Mouse (Mus musculus) stomach, postnatal 0 days (tissue): ENCODE data around the gene Fam193a. TPM values are rescaled to one million over a fixed set of nuclear protein-coding genes. Genes with fewer than 3 reads are reported as not detected.

Experiments used
- ATAC-seq: fragments of 200-750 bp; cut with Nextera tagmentation; 2 replicates; pipeline ENCODE4 v1.8.0; 2017; ENCODE audit not compliant: low FRiP score, low TSS enrichment
- DNase-seq: peaks from one replicate; pipeline ENCODE4 v3.0.0-alpha.2; 2016; ENCODE audit warnings: low spot score
- H3K27ac ChIP-seq: fragments of 300-500 bp; sonication (generic); replicated peaks from 2 replicates; pipeline ENCODE4 v1.5.1; 2014; ENCODE audit warnings: mild to moderate bottlenecking, control low read depth
- H3K27me3 ChIP-seq: fragments of 300-500 bp; sonication (generic); 2 replicates; pipeline ENCODE4 v1.6.1; 2014; ENCODE audit warnings: low read length; ENCODE audit not compliant: control insufficient read depth, insufficient read depth
- H3K36me3 ChIP-seq: fragments of 300-500 bp; sonication (generic); 2 replicates; pipeline ENCODE4 v1.6.1; 2014; ENCODE audit warnings: low read length, mixed read lengths; ENCODE audit not compliant: control insufficient read depth, insufficient read depth
- H3K4me1 ChIP-seq: fragments of 300-500 bp; sonication (generic); replicated peaks from 2 replicates; pipeline ENCODE4 v1.6.1; 2014; ENCODE audit warnings: antibody characterized with exemption; ENCODE audit not compliant: control insufficient read depth, insufficient read depth
- H3K4me2 ChIP-seq: fragments of 300-500 bp; sonication (generic); replicated peaks from 2 replicates; pipeline ENCODE4 v1.6.1; 2014; ENCODE audit warnings: low read depth, mild to moderate bottlenecking, control low read depth, moderate library complexity
- H3K4me3 ChIP-seq: fragments of 300-500 bp; sonication (generic); 2 replicates; pipeline ENCODE4 v1.5.1; 2014; ENCODE audit warnings: low read depth, low read length, control low read depth
- H3K9ac ChIP-seq: fragments of 300-500 bp; sonication (generic); 2 replicates; pipeline ENCODE4 v1.6.1; 2014; ENCODE audit warnings: mild to moderate bottlenecking, low read length, control low read depth, mixed read lengths
- H3K9me3 ChIP-seq: fragments of 300-500 bp; sonication (generic); 2 replicates; pipeline ENCODE4 v1.6.1; 2016; ENCODE audit warnings: low read length; ENCODE audit not compliant: control insufficient read depth
- CTCF ChIP-seq: IDR thresholded peaks from 2 replicates; pipeline ENCODE4 v1.5.1; 2016; ENCODE audit warnings: antibody characterized with exemption, low read depth, mild to moderate bottlenecking, moderate library complexity
- EP300 ChIP-seq: optimal IDR thresholded peaks from 2 replicates; pipeline ENCODE3; 2016; ENCODE audit warnings: antibody characterized with exemption
- WGBS: fragments of 180-500 bp; shearing (Covaris S2); extraction: QIAGEN DNeasy Blood & Tissue Kit; methylation state at CpG from one replicate; pipeline ENCODE4 v1.1.7; 2014; 5-methylcytosine and 5-hydroxymethylcytosine counted together
- polyA plus RNA-seq: library from polyadenylated mRNA; unstranded; fragments of >200 nt; fragmentation: Nextera tagmentation; extraction: Ambion mirVana; gene quantifications from 2 replicates; pipeline ENCODE4 v1.2.1, GENCODE M21; 2015

The Fam193a gene
- polyA plus RNA-seq: 3.2 and 3.5 TPM in 2 replicates

GRCm38 (mm10) chr5:34369341-34370021, at the start of gene Fam193a:
Fam193a (plus strand) TSS chr5:34369933.
- Histone ChIP-seq H3K4me3 (peak within 1 kb of the TSS; percentile 79), H3K9ac (peak within 1 kb of the TSS; percentile 94), H3K4me1 (no peaks in the 10 kb centered on the region; the same call in 1 of the 2 replicates), H3K9me3 (no peaks in the 10 kb centered on the region), H3K27ac (peak within 1 kb of the TSS; percentile 82), H3K36me3 (0 out of 2 replicates have a peak, but pooled peaks cover 2% of the 10 kb centered on the region), H3K27me3 (no peaks in the 10 kb centered on the region), H3K4me2 (peak within 1 kb of the TSS; percentile 75)
- DNase-seq: peak; percentile 98
- WGBS: under 1% methylated on average over 56 of the region's 64 CpGs
- TF ChIP-seq CTCF: no peak
- no peak for TF ChIP-seq EP300
- peak; percentile 100 for ATAC-seq

GRCm38 (mm10) chr5:34321236-34321635, 48.5 kb upstream of the Fam193a start:
- ATAC-seq (no peak), DNase-seq (no peak)
- Histone ChIP-seq H3K4me1 (no peaks in the 10 kb centered on the region), H3K9me3 (no peaks in the 10 kb centered on the region), H3K36me3 (no peaks in the 10 kb centered on the region), H3K27ac (no peak overlapping the region), H3K4me2 (no peak overlapping the region), H3K9ac (no peak overlapping the region), H3K4me3 (no peak overlapping the region), H3K27me3 (no peaks in the 10 kb centered on the region)
- TF ChIP-seq EP300 (no peak), CTCF (no peak)
- WGBS: 89% methylated on average over 4 of the region's 4 CpGs

GRCm38 (mm10) chr5:34325286-34325685, 44.4 kb upstream of the Fam193a start:
- no peak for TF ChIP-seq CTCF
- TF ChIP-seq EP300: no peak

GRCm38 (mm10) chr5:34326249-34326691, 43.5 kb upstream of the Fam193a start:
- TF ChIP-seq CTCF (no peak), EP300 (no peak)
- no peak overlapping the region for H3K4me2 ChIP-seq

More at GRCm38 (mm10) chr5:34325286-34325685, 44.4 kb upstream of the Fam193a start:
- Histone ChIP-seq H3K4me3 (no peak overlapping the region), H3K4me1 (no peaks in the 10 kb centered on the region), H3K27me3 (no peaks in the 10 kb centered on the region), H3K27ac (no peak overlapping the region), H3K36me3 (no peaks in the 10 kb centered on the region), H3K9ac (no peak overlapping the region), H3K9me3 (no peaks in the 10 kb centered on the region), H3K4me2 (no peak overlapping the region)
- DNase-seq (no peak), ATAC-seq (no peak)

GRCm38 (mm10) chr5:34326875-34327576, 42.7 kb upstream of the Fam193a start:
- peak overlapping the region; percentile 59 for H3K4me2 ChIP-seq
- H3K4me3 ChIP-seq: peak overlapping the region; percentile 33
- H3K4me1 ChIP-seq: no peaks in the 10 kb centered on the region
- TF ChIP-seq EP300 (no peak), CTCF (no peak)
- 10% methylated on average over 26 of the region's 31 CpGs for WGBS
- H3K36me3 ChIP-seq: no peaks in the 10 kb centered on the region
- H3K9ac ChIP-seq: peak overlapping the region; percentile 61
- no peak overlapping the region; the same call in 1 of the 2 replicates for H3K27ac ChIP-seq
- H3K9me3 ChIP-seq: no peaks in the 10 kb centered on the region
- DNase-seq: peak; percentile 44
- no peaks in the 10 kb centered on the region for H3K27me3 ChIP-seq
- ATAC-seq: peak; percentile 56; the same call in 1 of the 2 replicates

More at GRCm38 (mm10) chr5:34326249-34326691, 43.5 kb upstream of the Fam193a start:
- Histone ChIP-seq H3K9ac (no peak overlapping the region), H3K4me1 (no peaks in the 10 kb centered on the region), H3K27me3 (no peaks in the 10 kb centered on the region), H3K4me3 (no peak overlapping the region), H3K36me3 (no peaks in the 10 kb centered on the region), H3K9me3 (no peaks in the 10 kb centered on the region), H3K27ac (no peak overlapping the region)
- ATAC-seq: peak; percentile 28; the same call in 1 of the 2 replicates
- DNase-seq: no peak
- 43% methylated on average over 4 of the region's 4 CpGs for WGBS

GRCm38 (mm10) chr5:34330136-34330535, 39.6 kb upstream of the Fam193a start:
- 79% methylated on average over 2 of the region's 2 CpGs for WGBS
- Histone ChIP-seq H3K4me1 (no peaks in the 10 kb centered on the region), H3K36me3 (no peaks in the 10 kb centered on the region), H3K4me2 (no peak overlapping the region), H3K4me3 (no peak overlapping the region), H3K27ac (no peak overlapping the region), H3K9ac (no peak overlapping the region), H3K27me3 (no peaks in the 10 kb centered on the region), H3K9me3 (no peaks in the 10 kb centered on the region)
- TF ChIP-seq EP300: no peak
- no peak for TF ChIP-seq CTCF
- ATAC-seq: no peak
- no peak for DNase-seq
